Mouse (Mus musculus): ENCODE measurements around the gene Tnni3k.

Gene Tnni3k

GRCm38 (mm10) chr3:154953088-154953487, 102.1 kb downstream of the Tnni3k start:
- in situ Hi-C loops (cut with MboI, MseI), result no loop called here

DNA sequence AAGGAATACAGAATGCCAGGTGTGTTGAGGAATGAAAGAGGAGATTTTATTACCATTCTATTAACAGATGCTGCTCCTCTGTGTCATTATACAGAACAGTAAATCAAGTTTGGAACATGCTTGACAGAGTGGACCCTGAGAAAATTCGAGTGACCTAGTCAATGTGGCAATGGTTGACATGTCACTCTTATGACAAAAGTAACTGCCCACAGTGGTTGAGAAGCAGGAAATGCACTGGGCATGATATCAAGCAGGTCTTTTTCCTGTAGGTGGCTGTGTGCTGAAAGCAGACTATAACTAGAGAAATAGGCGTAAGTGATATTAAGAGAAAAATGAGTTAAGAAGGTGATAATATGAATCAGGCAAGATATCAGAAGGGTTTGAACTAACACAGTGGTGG, 105.7 kb downstream of the Tnni3k start:
- in situ Hi-C loops (cut with MboI, MseI), result no loop called here

DNA sequence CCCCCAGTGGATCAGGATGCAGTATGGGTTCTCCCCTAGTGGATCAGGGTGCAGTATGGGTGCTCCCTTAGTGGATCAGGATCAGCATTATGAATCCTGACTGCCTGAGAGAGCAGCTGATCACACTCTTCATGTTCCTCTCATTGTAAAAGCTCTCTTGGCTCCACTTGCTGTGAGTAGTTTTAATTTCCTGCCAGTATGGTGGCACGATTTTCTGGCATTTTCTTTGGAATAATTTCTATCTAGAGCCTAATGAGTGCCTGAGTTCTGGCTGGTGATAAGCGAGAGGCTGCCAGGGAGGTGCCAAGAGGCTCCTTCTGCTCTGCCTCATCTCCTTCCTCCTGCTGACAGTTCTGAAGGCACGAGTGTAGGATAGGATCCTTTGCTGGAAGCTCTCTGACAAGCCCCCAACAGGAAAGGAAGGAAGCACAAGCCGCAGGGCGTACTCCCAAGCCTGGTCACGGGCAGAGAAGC, 109.5 kb downstream of the Tnni3k start:
- in situ Hi-C loops (cut with MboI, MseI), result no loop called here

DNA sequence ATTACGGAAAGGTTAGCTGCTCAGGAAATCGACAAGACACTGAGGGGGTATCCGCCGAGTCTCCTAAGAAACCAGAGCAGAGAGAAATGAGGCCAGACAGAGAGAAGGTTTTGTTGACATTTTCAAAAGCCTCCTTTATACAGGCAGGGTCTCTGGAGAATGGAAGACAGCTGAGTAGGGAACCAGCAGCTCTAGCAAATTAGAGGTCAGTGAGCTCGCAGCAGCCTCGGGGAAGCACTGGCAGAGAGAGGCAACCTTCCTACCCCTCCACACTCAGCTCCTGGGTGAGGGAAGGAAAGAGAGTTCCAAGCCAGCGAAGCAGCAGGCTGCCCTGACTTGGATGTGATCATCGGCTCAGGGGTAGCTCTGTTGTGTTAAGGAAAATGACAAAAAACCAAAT, 127.5 kb downstream of the Tnni3k start:
- in situ Hi-C loops (cut with MboI, MseI), result no loop called here

GRCm38 (mm10) chr3:154924936-154925335, 130.3 kb downstream of the Tnni3k start:
- in situ Hi-C loops (cut with MboI, MseI), result no loop called here

DNA sequence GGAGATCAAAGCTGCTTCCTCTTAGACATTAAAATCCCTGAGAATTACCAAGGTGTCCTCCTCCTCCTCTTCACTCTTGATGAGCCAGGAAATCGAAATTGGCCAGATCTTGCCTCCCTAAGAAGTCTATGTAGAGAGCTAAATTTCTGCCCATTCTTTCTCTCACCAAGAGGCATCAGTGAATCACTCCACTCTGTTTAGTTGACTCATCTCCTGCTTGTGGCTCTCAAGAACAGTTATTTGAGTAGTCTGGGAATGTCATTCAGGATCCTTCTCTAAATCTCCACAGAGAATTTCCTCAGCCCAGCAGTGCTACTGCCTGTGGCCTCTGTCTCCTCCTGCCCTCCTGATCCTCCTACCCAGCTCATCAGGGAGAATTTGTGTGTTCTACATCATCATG, 139.6 kb downstream of the Tnni3k start:
- in situ Hi-C loops (cut with MboI, MseI), result no loop called here

GRCm38 (mm10) chr3:154913641-154914040, 141.6 kb downstream of the Tnni3k start:
- in situ Hi-C loops (cut with MboI, MseI), result no loop called here

GRCm38 (mm10) chr3:154896737-154897136, 158.5 kb downstream of the Tnni3k start:
- in situ Hi-C loops (cut with MboI, MseI), result no loop called here

DNA sequence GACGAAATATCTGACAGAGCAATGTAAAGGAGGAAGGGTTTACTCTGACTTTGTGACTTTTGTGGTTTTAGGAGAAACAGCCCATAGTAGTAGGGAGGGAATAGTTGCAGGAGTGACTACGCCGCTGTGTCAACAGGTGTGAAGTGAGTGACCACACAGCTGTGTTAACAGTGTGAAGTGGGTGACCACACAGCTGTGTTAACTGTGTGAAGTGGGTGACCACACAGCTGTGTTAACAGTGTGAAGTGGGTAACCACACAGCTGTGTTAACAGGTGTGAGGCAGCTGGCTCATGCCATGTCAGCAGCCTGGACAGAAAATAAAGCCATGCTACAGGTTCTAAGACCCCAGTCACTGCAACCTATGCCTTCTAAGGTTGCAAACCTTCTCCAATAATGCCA, 162.0 kb downstream of the Tnni3k start:
- in situ Hi-C loops (cut with MboI, MseI), result no loop called here

DNA sequence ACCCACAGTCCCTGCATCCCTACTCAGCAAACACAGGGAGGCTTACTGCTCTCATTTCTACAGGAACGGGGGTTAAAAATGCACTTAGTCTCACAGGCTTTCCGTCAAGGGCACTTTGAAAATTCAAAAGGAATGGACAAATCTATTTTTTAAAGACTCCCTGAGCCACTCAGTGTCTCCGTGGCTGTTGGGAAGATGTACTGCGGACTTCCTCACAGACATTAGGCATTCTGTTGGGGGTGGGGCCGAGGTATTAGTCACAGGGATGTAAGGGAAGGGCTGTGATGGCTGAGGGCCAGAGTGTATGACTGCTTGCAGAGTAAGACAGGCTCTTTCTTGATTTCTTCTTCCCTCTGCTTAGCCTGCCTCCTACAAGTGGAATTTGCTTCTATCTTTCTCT, 169.8 kb downstream of the Tnni3k start:
- in situ Hi-C loops (cut with MboI, MseI), result no loop called here

DNA sequence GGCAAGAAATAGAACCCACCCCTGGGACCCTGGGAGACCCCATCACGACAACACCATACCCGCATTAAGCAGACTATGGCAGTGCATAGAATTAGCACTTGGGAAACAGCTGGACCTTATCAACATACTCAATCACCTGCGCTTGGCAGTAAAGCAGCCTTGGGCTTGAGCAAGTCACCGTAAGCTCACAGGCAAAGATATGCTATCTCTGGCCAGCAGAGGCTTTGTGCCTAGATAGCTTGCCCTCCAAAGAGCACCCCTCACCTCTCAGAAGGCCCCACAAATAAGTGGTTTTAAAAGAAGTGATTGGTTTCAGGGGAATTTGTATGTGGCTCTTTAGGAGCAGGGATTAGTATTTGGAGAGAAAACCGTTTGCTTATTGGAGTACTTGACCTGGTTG, 170.2 kb downstream of the Tnni3k start:
- in situ Hi-C loops (cut with MboI, MseI), result no loop called here

DNA sequence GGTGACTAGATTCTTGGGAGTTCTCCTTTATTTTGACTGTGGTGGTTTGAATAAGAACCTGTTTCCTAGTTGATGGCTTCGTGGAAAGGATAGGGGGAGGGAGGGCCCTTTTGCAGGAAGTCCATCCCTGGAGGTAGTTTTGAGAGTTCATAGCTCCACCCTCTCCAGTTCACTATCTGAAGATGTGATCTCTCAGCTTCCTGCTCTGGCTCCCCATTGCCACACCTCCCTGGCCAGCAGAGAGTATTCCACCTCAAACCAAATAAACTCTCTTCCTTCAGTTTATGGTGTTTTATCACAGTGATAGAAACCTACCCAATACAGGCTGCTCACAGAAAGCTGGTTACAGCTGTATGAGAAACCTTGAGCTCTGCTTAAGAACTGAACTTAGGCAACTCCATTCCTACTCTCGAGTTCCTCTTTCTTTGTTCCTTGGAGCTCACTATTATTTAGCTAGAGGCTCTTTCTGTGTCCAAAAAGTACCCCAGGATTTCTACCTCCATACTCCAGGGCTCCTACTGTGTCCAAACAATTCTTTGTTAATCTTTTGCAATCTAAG, 173.7 kb downstream of the Tnni3k start:
- in situ Hi-C loops (cut with MboI, MseI), result no loop called here

DNA sequence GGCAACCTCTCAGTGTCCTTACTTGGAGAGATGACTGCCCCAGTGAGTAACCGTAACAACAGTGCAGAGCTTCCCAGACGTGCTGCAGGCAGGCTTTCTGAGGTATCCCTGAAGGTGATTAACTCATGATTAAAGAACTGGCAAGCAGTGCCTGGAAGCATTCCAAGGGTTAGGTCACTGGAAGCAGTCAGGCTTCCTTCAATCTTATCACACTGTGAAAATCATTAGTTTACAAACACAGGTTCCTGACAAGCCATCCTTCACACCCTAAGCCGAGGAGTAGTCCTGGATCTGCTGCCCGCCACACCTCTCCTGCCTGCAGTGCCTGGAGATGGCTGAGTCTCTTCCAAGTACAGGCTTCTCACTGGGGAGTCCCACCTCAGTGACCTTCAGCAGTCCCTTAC, 174.7 kb downstream of the Tnni3k start:
- in situ Hi-C loops (cut with MboI, MseI), result no loop called here

DNA sequence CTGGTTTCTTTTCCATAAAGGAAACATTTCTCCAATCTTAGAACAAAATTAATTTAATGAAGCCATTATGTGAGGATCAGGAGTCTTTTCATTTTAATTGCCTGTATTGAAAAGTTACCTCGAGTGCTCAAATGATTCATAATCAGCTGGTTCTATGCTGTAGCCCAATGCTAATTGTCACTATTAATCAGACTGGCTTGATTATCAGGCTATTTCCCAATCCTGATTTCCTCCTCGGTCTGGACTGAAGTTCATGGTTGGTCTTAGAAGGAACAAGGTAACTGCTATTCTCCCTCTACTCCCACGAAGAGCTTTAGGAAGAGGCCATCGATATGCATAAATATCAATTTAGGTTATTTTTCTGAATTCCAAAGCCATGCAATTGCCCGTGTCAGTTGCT, 175.1 kb downstream of the Tnni3k start:
- in situ Hi-C loops (cut with MboI, MseI), result no loop called here

DNA sequence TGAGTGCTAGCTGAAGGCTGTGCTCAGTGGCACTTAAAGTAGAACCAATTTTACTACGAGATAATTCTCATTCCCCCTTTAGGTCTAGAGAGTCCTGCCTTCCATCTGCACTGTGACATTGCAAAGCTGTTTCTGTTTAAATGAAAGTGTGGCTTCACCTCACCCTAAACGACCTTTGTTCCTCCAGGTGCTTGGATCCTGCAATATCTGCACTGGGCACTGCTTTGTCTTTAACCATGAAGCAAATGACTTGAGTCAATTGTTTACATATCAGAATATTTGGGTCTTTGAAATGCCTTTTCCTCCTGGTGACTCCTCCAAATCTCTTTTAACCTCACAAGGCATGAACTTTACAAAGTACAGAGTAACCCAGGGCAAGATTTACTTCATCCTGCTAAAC, 175.7 kb downstream of the Tnni3k start:
- in situ Hi-C loops (cut with MboI, MseI), result no loop called here

DNA sequence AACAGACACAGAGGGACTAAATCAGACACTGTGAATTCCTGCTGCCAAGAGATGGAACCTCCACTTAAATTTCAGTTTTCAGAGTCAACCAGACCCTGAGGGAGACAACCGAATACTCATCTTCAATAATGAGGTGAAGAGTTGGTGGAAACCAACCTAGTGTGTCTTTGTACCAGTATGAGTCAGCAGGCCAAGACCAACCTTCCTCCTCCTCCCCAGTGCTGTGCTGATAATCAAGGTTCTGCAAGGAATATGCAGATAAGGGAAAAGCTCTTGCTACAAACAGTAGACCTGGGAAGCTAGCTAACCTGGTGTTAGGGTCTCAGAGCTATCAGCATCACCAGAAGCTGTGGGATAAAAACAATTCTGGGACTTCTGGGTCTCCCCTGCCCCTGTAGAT, 176.1 kb downstream of the Tnni3k start:
- in situ Hi-C loops (cut with MboI, MseI), result no loop called here

DNA sequence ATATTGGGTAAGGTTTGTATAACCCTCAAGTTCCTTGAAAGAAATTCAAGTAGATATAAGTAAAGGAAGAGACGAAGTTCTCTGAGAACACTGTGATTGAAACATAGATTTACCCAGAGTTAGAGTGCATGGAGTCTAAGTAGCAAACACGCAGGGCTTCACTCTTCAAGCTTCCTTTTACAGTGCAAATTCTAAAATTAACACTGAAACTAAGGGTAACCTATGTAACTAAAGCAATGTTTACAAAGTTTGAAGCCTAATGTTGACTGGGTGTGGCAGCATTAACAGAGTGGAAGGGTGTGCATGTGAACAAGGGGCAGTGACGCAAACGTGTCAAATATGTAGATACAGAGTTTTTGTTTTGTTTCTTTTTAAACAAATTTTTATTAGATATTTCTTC, 186.4 kb downstream of the Tnni3k start:
- in situ Hi-C loops (cut with MboI, MseI), result no loop called here

DNA sequence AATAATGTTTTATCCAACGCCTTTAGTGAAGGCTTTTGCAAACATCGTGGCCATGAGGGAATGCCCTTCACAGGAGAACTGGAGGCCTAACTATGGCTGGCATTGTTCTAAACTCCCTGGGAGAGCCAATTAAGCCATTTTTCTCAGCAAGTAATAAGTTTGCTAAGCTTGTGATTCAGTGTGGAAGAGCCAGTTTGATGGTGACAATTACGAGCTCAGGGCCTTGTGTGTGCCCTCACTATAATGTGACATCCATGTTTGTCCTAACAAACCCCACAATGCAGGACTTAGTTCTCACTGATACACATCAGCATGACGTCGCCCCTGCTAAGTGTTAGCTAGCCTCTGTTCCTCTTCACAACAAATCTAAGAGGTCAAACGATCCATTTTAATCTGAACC, 193.3 kb downstream of the Tnni3k start:
- in situ Hi-C loops (cut with MboI, MseI), result no loop called here

DNA sequence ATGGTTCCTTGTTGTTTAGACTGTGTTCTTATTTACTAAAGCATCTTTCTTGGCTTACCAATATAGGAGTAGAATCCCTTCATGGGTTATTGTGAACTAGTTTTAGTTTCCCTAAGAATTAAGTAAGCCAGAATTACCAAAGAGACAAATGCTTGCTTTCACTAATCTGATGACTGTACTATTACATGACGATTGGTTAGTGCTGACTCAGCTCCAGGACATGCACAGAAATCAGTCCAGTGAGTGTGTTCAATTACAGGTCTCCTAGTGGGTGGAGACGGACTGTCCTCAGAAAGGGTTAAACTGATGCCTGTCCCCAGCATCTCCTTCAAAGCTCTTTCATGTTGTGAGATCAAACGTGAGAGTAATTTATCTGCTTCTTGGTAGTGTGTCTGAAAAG, 195.5 kb downstream of the Tnni3k start:
- in situ Hi-C loops (cut with MboI, MseI), result loop anchor here in 1 of 2 experiments (10.0 kb wide), 1 partner anchor 1395 kb away; no protein-coding TSS in a partner anchor

GRCm38 (mm10) chr3:154853257-154853656, 201.9 kb downstream of the Tnni3k start:
- in situ Hi-C loops (cut with MboI, MseI), result loop anchor here in 1 of 2 experiments (10.0 kb wide), 1 partner anchor 1402 kb away; no protein-coding TSS in a partner anchor

GRCm38 (mm10) chr3:154852281-154852680, 202.9 kb downstream of the Tnni3k start:
- in situ Hi-C loops (cut with MboI, MseI), result loop anchor here in 1 of 2 experiments (10.0 kb wide), 1 partner anchor 1403 kb away; no protein-coding TSS in a partner anchor

GRCm38 (mm10) chr3:154842247-154842646, 213.0 kb downstream of the Tnni3k start:
- in situ Hi-C loops (cut with MboI, MseI), result no loop called here

GRCm38 (mm10) chr3:154841076-154841475, 214.1 kb downstream of the Tnni3k start:
- in situ Hi-C loops (cut with MboI, MseI), result no loop called here

DNA sequence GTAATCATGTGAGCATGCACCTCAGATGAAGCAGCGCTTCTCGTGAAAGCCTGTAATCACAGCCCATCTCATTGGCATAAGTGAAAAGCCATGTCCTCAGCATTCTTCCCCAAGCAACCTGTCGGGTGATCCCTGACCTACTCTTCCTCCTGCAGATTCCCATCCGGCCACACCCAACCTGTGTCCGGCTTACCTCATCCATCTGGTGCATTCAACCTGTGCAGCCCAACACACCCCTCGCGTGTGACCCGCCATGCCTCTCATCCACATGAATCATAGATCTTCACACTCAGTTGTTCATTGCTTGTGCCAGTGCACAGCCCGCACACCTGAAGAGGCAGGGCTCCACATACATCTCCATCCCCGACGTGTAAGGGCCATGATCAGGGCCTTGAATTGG, 217.3 kb downstream of the Tnni3k start:
- in situ Hi-C loops (cut with MboI, MseI), result no loop called here
